Mouse (Mus musculus): ENCODE measurements at regions not wholly inside any gene's neighbourhood (a gene's known extent, or its start where the extent isn't known, plus 50 kb on each side); places are given as distances from the start of the nearest gene placed in this dataset.

DNA sequence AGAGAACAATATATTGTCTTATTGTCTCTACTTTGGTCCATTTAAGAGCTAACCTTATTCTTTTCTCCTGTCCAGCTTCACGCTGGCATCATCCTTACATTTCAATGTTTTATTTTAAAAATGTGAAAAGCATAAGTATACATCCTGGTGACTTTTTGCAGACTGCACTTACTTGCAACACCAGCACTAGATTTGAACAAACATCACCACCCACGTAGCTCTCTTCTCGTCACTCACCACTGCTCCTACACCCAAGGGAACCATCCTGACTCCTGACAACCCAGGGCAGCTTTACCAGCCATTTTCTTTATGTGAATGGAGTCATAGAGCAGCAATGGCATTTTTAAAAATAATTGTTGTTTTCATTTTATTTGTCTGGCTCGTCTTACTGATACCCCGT is 73.7 kb downstream of the Tmem215 start:
- H3K9me3 ChIP-seq (replicated peaks; ENCODE audit: insufficient read depth, low read length) = no peaks in the 10 kb centered on the region
- TF ChIP-seq POLR2A (IDR thresholded peaks at IDR 0.05; ENCODE audit: control insufficient read depth in 1 of 2, insufficient read depth in 1 of 2, low read depth in 1 of 2, low read length in 2 of 2, poor library complexity in 1 of 2) (no peak), CHD1 (IDR thresholded peaks at IDR 0.05; ENCODE audit: low read depth, low read length) (no peak), ELF1 (IDR thresholded peaks at IDR 0.05; ENCODE audit: low read depth, low read length) (no peak), RAD21 (IDR thresholded peaks at IDR 0.05; ENCODE audit: low read depth, low read length) (no peak), MAZ (IDR thresholded peaks at IDR 0.05; ENCODE audit: low read depth, low read length) (no peak), MAX (IDR thresholded peaks at IDR 0.05; ENCODE audit: low read length) (no peak), CHD2 (IDR thresholded peaks at IDR 0.05; ENCODE audit: low read length) (no peak), SMC3 (IDR thresholded peaks at IDR 0.05; ENCODE audit: low read depth, low read length) (no peak), NELFE (IDR thresholded peaks at IDR 0.05; ENCODE audit: low read depth, low read length) (no peak), SIN3A (IDR thresholded peaks at IDR 0.05; ENCODE audit: low read length) (no peak), TBP (IDR thresholded peaks at IDR 0.05; ENCODE audit: low read depth, low read length) (no peak), MYC (IDR thresholded peaks at IDR 0.05; ENCODE audit: low read depth, low read length) (no peak)
- H3K4me3 ChIP-seq (ENCODE audit: control insufficient read depth in 1 of 2, insufficient read depth in 1 of 2, low read depth in 2 of 2, low read length in 2 of 2) = no peak overlapping the region
- H3K36me3 ChIP-seq (ENCODE audit: control insufficient read depth in 1 of 2, insufficient read depth in 2 of 2, low read length in 2 of 2) = no peaks in the 10 kb centered on the region
- H3K79me2 ChIP-seq (ENCODE audit: control insufficient read depth, insufficient read depth, low read length, poor library complexity) = no peaks in the 10 kb centered on the region
- H3K27ac ChIP-seq (ENCODE audit: control insufficient read depth, low read depth, low read length) = no peak overlapping the region
- H3K9ac ChIP-seq (ENCODE audit: control insufficient read depth, low read depth, low read length, poor library complexity, severe bottlenecking) = no peak overlapping the region
- no peaks in the 10 kb centered on the region for H3K27me3 ChIP-seq (ENCODE audit: control insufficient read depth in 1 of 2, insufficient read depth in 2 of 2, low read length in 2 of 2)
- no peak for DNase-seq (ENCODE audit: low read depth, low spot score)
- H3K4me1 ChIP-seq (ENCODE audit: control insufficient read depth in 1 of 2, insufficient read depth in 2 of 2, low read length in 2 of 2) = no peaks in the 10 kb centered on the region

DNA sequence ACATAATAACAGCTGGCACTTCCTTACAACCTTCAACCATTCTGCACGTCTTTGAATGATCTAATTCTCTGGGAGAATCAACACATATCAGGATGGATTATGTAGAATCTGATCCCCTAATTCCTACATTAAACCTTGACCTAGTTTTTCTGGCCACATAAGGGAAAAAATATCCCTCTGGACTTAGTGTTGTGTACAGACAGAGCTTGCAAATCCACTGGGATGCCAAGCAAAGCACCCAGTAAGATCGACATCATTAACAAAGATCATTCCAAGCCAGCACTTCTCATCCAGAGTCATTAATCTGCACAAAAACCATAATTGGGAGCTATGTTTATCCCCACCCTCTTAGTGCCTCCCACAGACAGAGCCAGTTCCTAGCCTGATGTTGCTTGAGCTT is 87.8 kb downstream of the Tmem215 start:
- no peaks in the 10 kb centered on the region for H3K79me2 ChIP-seq (ENCODE audit: control insufficient read depth, insufficient read depth, low read length, poor library complexity)
- no peaks in the 10 kb centered on the region for H3K27me3 ChIP-seq (ENCODE audit: control insufficient read depth in 1 of 2, insufficient read depth in 2 of 2, low read length in 2 of 2)
- H3K9me3 ChIP-seq (replicated peaks; ENCODE audit: insufficient read depth, low read length) = no peaks in the 10 kb centered on the region
- no peaks in the 10 kb centered on the region for H3K4me1 ChIP-seq (ENCODE audit: control insufficient read depth in 1 of 2, insufficient read depth in 2 of 2, low read length in 2 of 2)
- TF ChIP-seq USF1 (IDR thresholded peaks at IDR 0.05; ENCODE audit: low read depth, low read length) = no peak
- no peak for TF ChIP-seq SIN3A (IDR thresholded peaks at IDR 0.05; ENCODE audit: low read length)
- no peak for TF ChIP-seq SMC3 (IDR thresholded peaks at IDR 0.05; ENCODE audit: low read depth, low read length)
- TF ChIP-seq ZC3H11A (IDR thresholded peaks at IDR 0.05; ENCODE audit: low read depth, low read length) = no peak
- no peak for TF ChIP-seq NRF1 (IDR thresholded peaks at IDR 0.05; ENCODE audit: insufficient read depth, low read depth, low read length, poor library complexity, severe bottlenecking)
- TF ChIP-seq TCF12 (IDR thresholded peaks at IDR 0.05; ENCODE audit: low read depth, low read length) = no peak
- no peak for TF ChIP-seq USF2 (IDR thresholded peaks at IDR 0.05; ENCODE audit: borderline replicate concordance in 1 of 2, insufficient read depth in 1 of 2, low read depth in 1 of 2, low read length in 2 of 2)
- TF ChIP-seq EP300 (IDR thresholded peaks at IDR 0.05; ENCODE audit: low read depth in 1 of 2, low read length in 2 of 2) = no peak
- no peak for TF ChIP-seq CTCF (IDR thresholded peaks at IDR 0.05 in 2 of 3, conservative IDR thresholded peaks at IDR 0.05 in 1 of 3; ENCODE audit: control insufficient read depth in 1 of 3, insufficient read depth in 1 of 3, low read depth in 2 of 3, low read length in 3 of 3, poor library complexity in 1 of 3, severe bottlenecking in 1 of 3)
- TF ChIP-seq NELFE (IDR thresholded peaks at IDR 0.05; ENCODE audit: low read depth, low read length) = no peak
- no peak for TF ChIP-seq MXI1 (IDR thresholded peaks at IDR 0.05; ENCODE audit: low read depth, low read length)
- TF ChIP-seq MAX (IDR thresholded peaks at IDR 0.05; ENCODE audit: low read length) = no peak
- no peak for DNase-seq (ENCODE audit: low read depth, low spot score)
- no peak overlapping the region for H3K4me3 ChIP-seq (ENCODE audit: control insufficient read depth in 1 of 2, insufficient read depth in 1 of 2, low read depth in 2 of 2, low read length in 2 of 2)
- H3K27ac ChIP-seq (ENCODE audit: control insufficient read depth, low read depth, low read length) = no peak overlapping the region
- no peak overlapping the region for H3K9ac ChIP-seq (ENCODE audit: control insufficient read depth, low read depth, low read length, poor library complexity, severe bottlenecking)
- no peaks in the 10 kb centered on the region for H3K36me3 ChIP-seq (ENCODE audit: control insufficient read depth in 1 of 2, insufficient read depth in 2 of 2, low read length in 2 of 2)
